Mouse (Mus musculus) heart, postnatal 10 days (tissue): ENCODE measurements around the gene Ano6. TPM values are rescaled to one million over a fixed set of nuclear protein-coding genes. Genes with fewer than 3 reads are reported as not detected.

Experiments used
- DNase-seq, 2 experiments: peaks; one replicate each; pipeline ENCODE4 v3.0.0; 2021
- intact Hi-C: fragments of 180-260 bp; cut with DNase I; formaldehyde crosslinking; loops from one replicate; pipeline ENCODE4 v1.15.1; 2025
- microRNA-seq, 2 experiments: library from miRNA; unstranded; fragments of <30 nt; microRNA quantifications; one replicate each; pipeline ENCODE4 v1.2.0; 2022
- total RNA-seq, 2 experiments: library from RNA; stranded (reverse); gene quantifications; 2 replicates each; pipeline ENCODE4 v1.2.3; 2021

Ano6 gene
- total RNA-seq, 2 experiments from 2014 or later = 42.8 to 43.7 TPM

DNA sequence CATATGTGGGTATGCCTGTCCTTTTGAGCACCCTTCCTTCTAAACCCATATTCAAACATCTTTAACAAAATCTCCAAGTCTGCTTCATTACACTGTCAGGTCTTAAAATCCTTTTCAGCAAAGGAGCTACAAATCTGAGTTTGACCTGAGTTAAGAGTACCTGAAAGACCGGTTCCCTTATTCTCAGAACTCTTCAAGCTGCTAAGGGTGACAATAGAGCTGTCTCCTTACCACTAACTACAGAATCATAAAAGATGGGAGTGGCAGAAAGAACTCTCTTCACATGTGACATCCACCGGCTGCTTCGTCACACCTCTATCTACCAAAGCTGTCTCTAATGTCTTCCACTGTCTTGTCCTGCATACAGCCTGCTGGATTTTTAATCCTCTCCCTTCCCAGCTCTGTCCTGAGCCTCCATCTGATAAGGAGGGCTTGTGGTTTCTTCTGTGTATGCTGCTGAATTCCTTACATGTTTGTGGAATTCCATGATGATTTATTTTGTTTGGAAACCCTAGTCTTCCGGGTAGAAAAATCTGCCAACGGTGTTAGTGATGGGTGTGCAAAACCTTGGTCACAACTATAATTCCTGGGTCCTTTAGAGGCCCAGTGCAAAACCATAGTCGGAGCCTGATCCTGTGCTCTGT is 212.4 kb downstream of the Ano6 start:
- intact Hi-C loops = no loop called here
- no peak for DNase-seq

DNA sequence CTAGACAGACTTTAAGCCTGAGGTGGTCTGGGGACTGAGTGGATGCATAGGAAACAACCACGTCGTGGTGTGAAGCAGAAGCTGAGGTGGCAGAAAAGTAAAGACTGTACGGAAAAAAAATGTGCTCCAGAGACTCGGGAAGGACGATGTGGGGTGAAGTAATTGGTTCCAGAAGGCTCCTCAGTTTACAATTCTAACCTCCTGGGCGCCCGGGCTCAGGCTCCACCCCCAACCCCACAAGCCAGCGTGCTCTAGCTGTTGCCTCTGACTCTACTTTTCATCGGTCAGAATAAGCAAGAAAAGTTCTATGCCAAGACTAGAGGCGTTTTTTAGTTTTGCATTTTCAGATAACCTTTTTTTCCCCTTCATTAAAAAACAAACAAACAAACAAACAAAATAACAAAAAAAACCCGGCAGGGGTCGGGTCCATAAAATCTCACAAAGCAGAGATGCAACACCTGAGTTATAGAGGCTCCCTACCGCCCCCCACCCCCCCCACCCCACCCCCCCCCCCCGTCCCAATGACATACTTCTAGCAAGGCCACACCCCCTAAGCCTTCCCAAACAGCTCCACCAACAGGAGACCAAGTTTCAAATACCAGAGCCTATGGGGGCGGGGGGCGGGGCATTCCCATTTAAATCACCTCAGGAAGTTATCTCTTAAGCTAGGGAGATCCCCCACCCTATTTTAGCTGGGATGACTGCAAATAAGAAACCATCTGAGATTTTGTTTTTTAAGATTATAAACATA is 221.2 kb downstream of the Ano6 start:
- DNase-seq = no peak
- intact Hi-C loops = no loop called here

DNA sequence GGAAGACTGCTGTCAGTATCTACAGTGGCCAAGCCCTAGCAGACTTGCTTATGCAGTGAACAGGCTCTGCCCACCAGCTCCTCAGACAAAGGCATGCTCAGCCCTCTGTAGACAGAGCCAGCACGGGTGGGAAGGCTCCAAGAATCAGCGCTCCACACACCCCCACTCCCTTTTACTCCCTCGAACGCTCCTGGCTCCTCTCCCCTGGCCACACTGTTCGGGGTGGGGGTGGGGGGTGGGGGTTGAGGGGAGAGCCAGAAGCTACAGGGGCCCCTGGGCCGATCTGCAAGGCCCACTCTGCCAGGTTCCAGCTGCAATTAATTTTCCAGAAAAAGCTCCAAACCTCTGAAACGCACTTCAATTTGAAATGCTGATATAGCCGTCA is 221.7 kb downstream of the Ano6 start:
- intact Hi-C loops = no loop called here
- no peak for DNase-seq

DNA sequence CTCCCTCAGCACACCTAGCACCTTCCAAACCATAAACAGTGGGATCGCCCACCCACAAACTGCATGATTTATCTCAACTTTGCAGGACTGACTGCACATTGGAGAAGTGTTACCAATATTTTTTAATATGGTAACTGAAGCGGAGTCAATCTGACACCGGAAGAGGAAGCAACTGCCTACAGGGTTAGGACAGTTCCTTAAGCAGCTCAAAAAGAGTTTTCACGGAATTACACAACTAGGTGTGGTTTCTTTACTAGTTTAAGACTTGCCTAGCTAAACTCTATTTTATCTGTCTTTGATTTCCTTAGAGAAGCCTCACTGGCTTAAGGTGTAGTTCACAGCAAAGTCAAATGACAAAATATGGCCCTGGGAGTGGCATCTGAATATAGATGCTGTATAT is 223.9 kb downstream of the Ano6 start:
- intact Hi-C loops = no loop called here

DNA sequence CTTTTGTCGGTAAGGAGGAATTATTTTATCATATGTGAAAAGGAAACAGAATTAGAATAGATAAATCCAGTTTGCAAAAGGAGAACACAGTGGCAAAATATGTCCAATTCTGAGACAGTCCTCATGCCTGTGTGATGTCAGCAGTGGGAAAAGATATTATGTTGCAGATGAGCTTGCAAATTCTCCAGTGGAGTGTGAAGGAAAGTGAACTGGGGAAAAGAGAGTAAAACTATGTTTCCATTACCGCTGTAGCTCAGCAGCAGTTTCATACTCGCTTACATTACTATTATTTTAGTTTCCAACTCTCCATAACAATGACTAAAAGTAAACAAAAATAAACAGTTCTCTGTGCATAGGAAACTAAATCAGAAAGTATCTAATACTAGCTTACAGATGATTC is 229.8 kb downstream of the Ano6 start:
- intact Hi-C loops = loop anchor here (5.0 kb wide), 2 partner anchors 62 to 372 kb away; no protein-coding TSS in a partner anchor
- DNase-seq = no peak

More for the DNA sequence above, 223.9 kb downstream of the Ano6 start:
- no peak for DNase-seq

DNA sequence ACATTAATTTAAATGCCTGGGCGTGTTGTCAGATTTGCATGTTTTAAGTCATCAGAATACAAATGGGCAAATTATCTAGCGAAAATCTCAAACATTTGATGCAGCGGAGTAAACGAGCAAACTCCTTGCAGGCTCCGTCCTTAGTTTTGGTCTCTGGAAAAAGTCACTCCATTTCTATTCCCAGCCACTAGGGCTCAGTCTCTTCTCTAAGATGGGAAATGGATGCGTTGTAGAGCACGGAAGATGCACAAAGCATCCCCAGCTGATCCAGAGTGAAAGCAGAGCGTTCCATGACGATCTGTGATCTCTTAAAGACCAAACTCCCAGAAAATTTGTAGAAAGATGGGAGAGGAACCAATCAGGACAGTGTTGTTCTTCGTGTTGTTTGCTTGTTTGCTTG is 230.9 kb downstream of the Ano6 start:
- peak; percentile 9 to 31 for DNase-seq
- intact Hi-C loops = loop anchor here (5.0 kb wide), 2 partner anchors 61 to 371 kb away; no protein-coding TSS in a partner anchor

Small RNA genes within 50 kb of the gene (microRNA-seq; reads per million reads assigned to microRNA genes)
- gene Gm25070 = 0 reads per million in 2 experiments

Other genes with a start within 250 kb of the Ano6 start
- gene Dbx2, start 134.9 kb upstream of the Ano6 start, total RNA-seq = not detected